Mouse (Mus musculus) heart, embryonic 15.5 days (tissue): Measurements from ENCODE around the gene Marveld1. TPM values are rescaled to one million over a fixed set of nuclear protein-coding genes. Genes with fewer than 3 reads are reported as not detected.

Experiments
- ATAC-seq: fragments of 200-750 bp; cut with Nextera tagmentation; replicated peaks from 2 replicates; pipeline ENCODE4 v1.8.0; 2017; ENCODE audit warnings: low read depth, moderate TSS enrichment; ENCODE audit not compliant: insufficient number of reproducible peaks, insufficient read depth, low FRiP score
- H3K27ac ChIP-seq: fragments of 300-500 bp; sonication (generic); 2 replicates; pipeline ENCODE4 v1.5.1; 2015; ENCODE audit warnings: mild to moderate bottlenecking, inconsistent platforms
- H3K27me3 ChIP-seq: fragments of 300-500 bp; sonication (generic); 2 replicates; pipeline ENCODE4 v1.6.1; 2015; ENCODE audit warnings: inconsistent platforms
- H3K36me3 ChIP-seq: fragments of 300-500 bp; sonication (generic); 2 replicates; pipeline ENCODE4 v1.6.1; 2015; ENCODE audit warnings: mild to moderate bottlenecking, inconsistent platforms
- H3K4me1 ChIP-seq: fragments of 300-500 bp; sonication (generic); replicated peaks from 2 replicates; pipeline ENCODE4 v1.6.1; 2015; ENCODE audit warnings: inconsistent platforms
- H3K4me2 ChIP-seq: fragments of 300-500 bp; sonication (generic); 2 replicates; pipeline ENCODE4 v1.6.1; 2015; ENCODE audit warnings: inconsistent platforms, mild to moderate bottlenecking, moderate library complexity
- H3K4me3 ChIP-seq: fragments of 300-500 bp; sonication (generic); 2 replicates; pipeline ENCODE4 v1.5.1; 2015; ENCODE audit warnings: mild to moderate bottlenecking, inconsistent platforms
- H3K9ac ChIP-seq: fragments of 300-500 bp; sonication (generic); 2 replicates; pipeline ENCODE4 v1.6.1; 2015; ENCODE audit warnings: mild to moderate bottlenecking, inconsistent platforms
- H3K9me3 ChIP-seq: fragments of 300-500 bp; sonication (generic); replicated peaks from 2 replicates; pipeline ENCODE4 v1.6.1; 2016; ENCODE audit warnings: inconsistent platforms
- WGBS: fragments of 180-500 bp; shearing (Covaris S2); methylation state at CpG from one replicate; pipeline ENCODE4 v1.1.7; 2015; ENCODE audit warnings: mixed read lengths; 5-methylcytosine and 5-hydroxymethylcytosine counted together
- polyA plus RNA-seq: library from polyadenylated mRNA; unstranded; fragments of >200 nt; fragmentation: Nextera tagmentation; extraction: Ambion mirVana; gene quantifications from 2 replicates; pipeline ENCODE4 v1.2.1, GENCODE M21; 2015

Gene Marveld1
- polyA plus RNA-seq, 1 experiment from 2014 or later: 15.8 TPM

DNA sequence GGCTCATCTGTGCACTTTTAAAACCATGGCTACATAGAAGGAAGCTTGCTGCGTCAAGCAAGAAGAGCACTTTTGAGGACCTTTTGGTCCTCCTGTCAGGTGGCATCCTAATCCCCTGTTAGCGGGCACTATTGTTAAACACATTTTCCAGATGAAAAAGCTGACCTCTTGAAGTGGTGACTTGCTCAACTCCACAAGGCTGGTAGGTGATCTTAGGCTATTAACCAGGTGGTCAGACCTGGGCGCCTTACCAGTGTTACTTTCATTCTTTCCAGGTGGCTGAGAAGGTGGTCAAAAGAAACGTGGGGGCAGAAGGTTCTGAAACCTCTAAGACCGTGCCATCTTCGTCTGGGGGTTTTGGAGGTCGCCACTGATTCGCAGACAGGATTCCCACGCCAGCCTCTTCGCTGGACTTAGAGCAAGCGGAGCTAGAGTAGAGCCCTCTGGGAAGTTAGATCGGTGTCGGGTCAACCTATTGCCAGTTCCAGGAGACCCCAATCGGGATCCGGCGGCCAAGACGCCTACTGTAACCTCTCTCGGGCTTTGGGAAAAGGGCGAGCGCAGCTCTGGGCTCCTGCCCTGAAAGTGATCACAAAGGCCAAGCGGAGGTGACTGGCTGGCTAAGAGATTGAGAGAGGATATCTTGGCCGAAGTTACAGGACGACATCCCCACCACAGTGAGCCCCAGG is 19.0 kb upstream of the Marveld1 start:
- ATAC-seq: no peak
- H3K27ac ChIP-seq: peak overlapping the region; percentile 92
- peak overlapping the region; percentile 75 for H3K4me3 ChIP-seq
- peaks cover 10% of the 10 kb centered on the region; the same call in 1 of the 2 replicates for H3K36me3 ChIP-seq
- WGBS: 6% methylated on average over 23 of the region's 23 CpGs
- peak overlapping the region; percentile 85 for H3K9ac ChIP-seq
- H3K4me2 ChIP-seq: peak overlapping the region; percentile 95
- no peaks in the 10 kb centered on the region for H3K27me3 ChIP-seq
- H3K9me3 ChIP-seq: no peaks in the 10 kb centered on the region
- H3K4me1 ChIP-seq: peaks cover 42% of the 10 kb centered on the region

DNA sequence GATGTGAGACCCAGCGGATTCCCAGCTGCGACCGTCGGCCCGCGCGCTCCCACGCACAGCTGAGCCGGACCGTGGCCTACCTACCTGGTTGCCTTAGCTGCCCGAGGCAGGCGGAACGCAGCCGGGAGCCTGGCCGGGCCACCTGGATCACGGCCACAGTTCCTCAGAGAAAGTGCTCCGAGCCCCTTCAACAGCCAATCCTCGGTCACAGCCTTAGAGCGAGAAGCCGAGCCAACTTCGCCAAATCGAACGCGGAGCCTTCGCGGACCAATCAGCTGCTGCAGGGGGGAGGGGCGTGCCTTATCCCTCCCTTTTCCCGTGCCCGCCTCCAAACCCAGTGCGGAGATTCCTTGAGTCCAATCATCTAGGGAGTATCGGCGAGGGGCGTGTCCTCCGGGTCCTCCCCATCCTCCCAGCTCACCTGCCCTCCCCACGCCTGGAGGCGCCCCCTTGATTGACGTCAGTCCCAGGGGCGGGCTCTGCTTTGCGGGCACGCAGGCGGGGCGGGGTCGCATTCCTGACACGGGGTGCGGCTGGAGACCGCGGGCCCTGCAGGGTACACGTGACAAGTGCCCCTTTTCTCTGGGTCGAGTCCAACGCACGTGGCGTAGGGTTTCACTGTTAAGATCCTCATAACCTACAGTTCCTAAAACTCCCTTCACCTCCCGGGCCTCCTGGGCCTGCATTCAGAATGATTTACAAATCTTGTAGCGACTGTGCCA is 18.3 kb upstream of the Marveld1 start, which contains the start of gene Avpi1:
Avpi1 (minus strand) TSS at position 273 of the 722 bp plus-strand sequence.
- Histone ChIP-seq H3K27me3 (no peaks in the 10 kb centered on the region), H3K9me3 (no peaks in the 10 kb centered on the region), H3K4me1 (peaks cover 42% of the 10 kb centered on the region), H3K36me3 (peaks cover 3% of the 10 kb centered on the region; the same call in 1 of the 2 replicates), H3K4me2 (peak within 1 kb of the TSS; percentile 95), H3K27ac (peak within 1 kb of the TSS; percentile 92), H3K9ac (peak within 1 kb of the TSS; percentile 85), H3K4me3 (peak within 1 kb of the TSS; percentile 75)
- under 1% methylated on average over 54 of the region's 54 CpGs for WGBS
- peak; percentile 97 for ATAC-seq

DNA sequence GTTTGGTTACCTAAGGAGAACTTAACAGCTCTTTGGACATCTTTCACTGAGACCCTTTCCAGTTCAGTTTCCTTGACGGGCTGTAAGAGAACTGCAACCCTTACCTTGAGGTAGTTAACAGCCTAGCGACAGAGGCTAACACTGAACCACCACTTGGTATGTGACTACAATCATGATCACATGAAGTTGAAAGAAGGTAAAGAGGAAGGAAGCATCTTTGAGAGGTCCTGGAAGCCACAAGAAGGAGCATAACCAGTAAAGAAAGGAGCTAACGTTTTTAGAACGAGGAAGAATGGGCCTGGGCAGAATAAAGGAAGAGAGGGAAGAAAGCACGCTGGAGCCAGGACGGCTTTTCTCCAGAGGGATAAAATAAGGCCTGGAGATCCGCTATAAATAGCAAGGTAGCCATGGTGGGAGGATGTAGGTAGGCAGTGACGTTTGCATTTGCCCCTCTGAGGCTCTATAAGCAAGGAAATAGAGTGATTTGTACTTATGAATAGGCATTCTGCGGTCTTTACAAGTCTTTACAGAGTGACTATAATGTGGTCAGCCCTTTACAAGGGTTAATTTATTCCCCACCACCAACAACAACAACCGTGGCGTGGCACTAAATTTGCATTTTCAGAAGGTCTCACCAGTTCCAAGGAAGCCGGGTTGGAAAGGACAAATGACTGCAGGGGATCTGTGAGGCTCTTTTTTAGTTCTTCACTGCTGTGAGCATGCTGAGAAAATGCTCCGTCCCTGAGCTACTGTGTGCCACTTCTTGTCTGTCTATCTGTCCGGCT is 17.5 kb upstream of the Marveld1 start:
- no peak overlapping the region for H3K9ac ChIP-seq
- peaks cover 40% of the 10 kb centered on the region for H3K4me1 ChIP-seq
- H3K4me2 ChIP-seq: peak overlapping the region; percentile 95
- peak overlapping the region; percentile 92 for H3K27ac ChIP-seq
- H3K27me3 ChIP-seq: no peaks in the 10 kb centered on the region
- no peak for ATAC-seq
- no peaks in the 10 kb centered on the region for H3K36me3 ChIP-seq
- no peaks in the 10 kb centered on the region for H3K9me3 ChIP-seq
- WGBS: 33% methylated on average over 14 of the region's 14 CpGs
- H3K4me3 ChIP-seq: peak overlapping the region; percentile 75

DNA sequence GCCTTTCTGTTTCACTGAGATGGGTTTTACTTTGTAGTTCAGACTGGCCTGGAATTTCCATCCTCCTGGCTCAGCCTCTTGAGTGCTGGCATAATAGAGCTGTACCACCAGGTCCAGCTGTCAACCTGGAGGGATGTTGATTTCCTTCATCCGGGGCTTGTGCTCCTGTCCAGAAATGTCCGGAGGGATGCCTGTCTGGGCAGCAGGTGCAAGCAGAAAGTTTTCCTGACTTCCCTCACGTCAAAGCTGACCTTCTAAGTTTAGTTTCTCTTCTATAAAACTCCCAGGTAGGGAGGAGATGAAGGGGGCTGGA is 16.9 kb upstream of the Marveld1 start:
- Histone ChIP-seq H3K27me3 (no peaks in the 10 kb centered on the region), H3K9me3 (no peaks in the 10 kb centered on the region), H3K4me3 (no peak overlapping the region), H3K4me1 (peaks cover 37% of the 10 kb centered on the region), H3K9ac (no peak overlapping the region), H3K27ac (peak overlapping the region; percentile 92), H3K4me2 (peak overlapping the region; percentile 95; the same call in 1 of the 2 replicates), H3K36me3 (no peaks in the 10 kb centered on the region)
- no peak for ATAC-seq
- WGBS: 67% methylated on average over 3 of the region's 3 CpGs

DNA sequence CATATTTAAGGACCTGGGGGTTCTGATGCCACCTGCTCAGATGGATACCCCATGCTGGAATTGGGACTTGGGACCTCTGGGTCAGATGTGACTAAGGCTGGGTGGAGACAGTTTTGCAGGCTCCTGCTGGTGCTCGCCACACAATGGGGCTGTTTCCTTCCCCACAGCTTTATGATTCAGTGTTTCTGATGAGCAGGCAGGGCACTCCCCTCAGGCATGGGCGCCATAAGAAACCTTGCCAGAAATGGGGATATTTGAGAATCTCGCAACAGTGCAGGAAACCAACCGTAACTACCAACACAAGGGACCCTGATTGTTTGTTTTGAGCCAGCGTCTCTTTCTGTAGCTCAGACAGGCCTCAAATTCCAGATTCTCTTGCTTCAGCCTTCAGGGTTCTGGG is 16.1 kb upstream of the Marveld1 start:
- no peak overlapping the region for H3K4me3 ChIP-seq
- peaks cover 31% of the 10 kb centered on the region for H3K4me1 ChIP-seq
- H3K9ac ChIP-seq: no peak overlapping the region
- H3K9me3 ChIP-seq: no peaks in the 10 kb centered on the region
- H3K36me3 ChIP-seq: no peaks in the 10 kb centered on the region
- H3K4me2 ChIP-seq: no peak overlapping the region
- WGBS: 74% methylated on average over 5 of the region's 5 CpGs
- H3K27ac ChIP-seq: no peak overlapping the region
- ATAC-seq: no peak
- H3K27me3 ChIP-seq: no peaks in the 10 kb centered on the region

DNA sequence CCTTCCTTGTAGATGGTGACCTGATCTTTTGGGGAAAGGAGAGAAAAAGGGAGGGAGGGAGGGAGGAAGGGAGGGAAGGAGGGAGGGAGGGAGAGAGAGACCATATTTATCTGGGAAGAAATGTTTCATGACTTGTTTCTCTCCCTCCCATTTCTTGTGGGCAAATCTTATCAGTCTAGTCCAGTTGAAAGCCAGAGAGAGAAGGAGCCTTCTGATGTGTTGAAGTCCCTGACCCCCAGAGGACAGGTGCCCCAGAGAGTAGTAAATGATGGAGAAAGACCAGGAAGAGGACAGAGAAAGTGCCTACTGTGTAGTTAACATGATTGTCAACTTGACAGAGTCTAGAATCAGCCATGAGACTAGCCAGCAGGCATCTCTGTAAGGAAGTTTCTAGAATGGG is 12.1 kb upstream of the Marveld1 start:
- no peak overlapping the region for H3K4me3 ChIP-seq
- no peak overlapping the region for H3K9ac ChIP-seq
- H3K9me3 ChIP-seq: no peaks in the 10 kb centered on the region
- H3K27ac ChIP-seq: no peak overlapping the region
- H3K4me1 ChIP-seq: peaks cover 3% of the 10 kb centered on the region
- no peaks in the 10 kb centered on the region for H3K27me3 ChIP-seq
- no peaks in the 10 kb centered on the region for H3K36me3 ChIP-seq
- ATAC-seq: no peak
- no peak overlapping the region for H3K4me2 ChIP-seq

DNA sequence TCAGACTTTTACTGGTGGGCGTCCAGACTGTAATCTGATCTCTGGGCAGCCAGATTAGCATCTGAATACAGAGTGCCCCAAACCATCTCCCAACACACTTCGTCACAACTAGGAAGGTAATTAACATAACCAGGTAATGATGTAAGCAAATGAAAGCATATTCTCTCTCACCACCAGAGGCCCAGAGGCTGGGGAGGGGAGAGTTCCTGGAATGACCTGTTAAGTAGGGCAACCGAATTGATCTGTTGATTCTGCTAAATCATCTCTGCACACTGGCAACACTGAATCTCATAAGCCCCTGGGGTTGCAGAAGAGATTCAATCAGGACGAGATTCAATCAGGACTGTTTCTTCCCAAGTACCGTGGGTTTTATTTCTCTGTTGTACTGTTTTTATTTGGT is 11.1 kb upstream of the Marveld1 start:
- H3K27ac ChIP-seq: no peak overlapping the region
- H3K27me3 ChIP-seq: no peaks in the 10 kb centered on the region
- H3K4me3 ChIP-seq: no peak overlapping the region
- H3K4me2 ChIP-seq: no peak overlapping the region
- no peak for ATAC-seq
- H3K4me1 ChIP-seq: no peaks in the 10 kb centered on the region
- no peaks in the 10 kb centered on the region for H3K9me3 ChIP-seq
- no peaks in the 10 kb centered on the region for H3K36me3 ChIP-seq
- 46% methylated on average over 5 of the region's 5 CpGs for WGBS
- H3K9ac ChIP-seq: no peak overlapping the region

DNA sequence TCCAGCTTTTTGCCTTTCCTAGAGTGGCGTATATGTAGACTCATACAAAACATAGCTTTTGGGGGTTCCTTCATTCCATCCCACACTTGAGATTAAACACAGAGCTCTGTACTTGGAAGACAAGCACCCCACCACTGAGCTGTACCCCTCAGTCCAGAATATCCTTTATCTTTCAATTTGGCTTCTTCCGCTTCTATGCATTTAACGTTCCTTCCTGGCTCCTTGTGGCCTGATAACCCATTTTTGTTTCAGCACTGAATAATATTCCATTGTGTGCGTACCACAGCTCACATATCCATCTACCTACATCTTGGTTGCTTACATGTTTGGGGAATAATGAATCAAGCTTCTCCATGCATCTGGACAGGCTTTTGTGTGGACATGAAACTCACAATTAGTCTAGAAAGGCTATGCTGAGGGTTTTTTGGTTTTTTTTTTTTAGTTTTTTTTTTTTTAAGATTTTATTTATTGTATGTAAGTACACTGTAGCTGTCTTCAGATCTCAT is 10.0 kb upstream of the Marveld1 start:
- Histone ChIP-seq H3K4me1 (no peaks in the 10 kb centered on the region), H3K27me3 (no peaks in the 10 kb centered on the region), H3K9ac (no peak overlapping the region), H3K27ac (no peak overlapping the region), H3K4me3 (no peak overlapping the region), H3K9me3 (no peaks in the 10 kb centered on the region), H3K4me2 (no peak overlapping the region), H3K36me3 (no peaks in the 10 kb centered on the region)
- WGBS: 90% methylated on average over 4 of the region's 4 CpGs
- ATAC-seq: no peak

DNA sequence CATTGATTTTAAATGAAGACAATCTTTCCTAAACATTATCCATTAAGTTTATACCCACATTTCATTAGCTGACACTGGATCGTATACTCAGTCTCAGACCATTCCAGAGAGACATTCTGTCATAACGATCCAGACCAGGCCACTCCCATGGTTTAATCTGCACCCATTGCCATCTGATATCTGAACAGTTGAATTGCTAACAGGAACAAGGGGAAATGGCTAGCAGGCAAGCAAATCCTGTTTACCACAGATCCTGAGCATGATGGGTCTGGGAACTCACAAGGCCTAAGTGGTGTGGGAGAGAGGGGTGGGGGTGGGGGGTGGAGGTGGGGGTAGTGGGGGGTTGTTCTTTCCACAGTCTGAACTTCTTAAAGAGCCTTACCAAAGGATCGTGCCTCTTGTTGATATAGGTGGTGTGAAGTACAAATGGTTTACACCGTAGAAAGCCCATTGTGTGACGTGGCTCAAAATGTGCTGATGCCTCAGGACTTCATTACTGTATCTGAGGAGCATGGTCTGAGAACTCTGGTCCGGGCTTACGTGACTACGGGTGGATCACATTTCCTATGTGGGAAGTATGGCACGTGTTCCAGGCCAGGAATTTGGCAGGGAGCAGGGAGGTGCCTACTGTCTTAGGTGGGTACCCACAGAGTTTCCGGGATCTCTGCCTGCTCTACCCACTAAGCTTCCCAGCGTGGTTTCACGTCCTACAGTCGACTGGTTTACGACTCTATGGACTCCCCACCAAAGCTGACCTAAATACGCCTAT is 8.5 kb upstream of the Marveld1 start:
- no peak for ATAC-seq
- no peak overlapping the region for H3K4me2 ChIP-seq
- H3K4me3 ChIP-seq: no peak overlapping the region
- no peak overlapping the region for H3K27ac ChIP-seq
- no peaks in the 10 kb centered on the region for H3K27me3 ChIP-seq
- 81% methylated on average over 15 of the region's 15 CpGs for WGBS
- no peak overlapping the region for H3K9ac ChIP-seq
- no peaks in the 10 kb centered on the region for H3K4me1 ChIP-seq
- H3K9me3 ChIP-seq: no peaks in the 10 kb centered on the region
- no peaks in the 10 kb centered on the region for H3K36me3 ChIP-seq

DNA sequence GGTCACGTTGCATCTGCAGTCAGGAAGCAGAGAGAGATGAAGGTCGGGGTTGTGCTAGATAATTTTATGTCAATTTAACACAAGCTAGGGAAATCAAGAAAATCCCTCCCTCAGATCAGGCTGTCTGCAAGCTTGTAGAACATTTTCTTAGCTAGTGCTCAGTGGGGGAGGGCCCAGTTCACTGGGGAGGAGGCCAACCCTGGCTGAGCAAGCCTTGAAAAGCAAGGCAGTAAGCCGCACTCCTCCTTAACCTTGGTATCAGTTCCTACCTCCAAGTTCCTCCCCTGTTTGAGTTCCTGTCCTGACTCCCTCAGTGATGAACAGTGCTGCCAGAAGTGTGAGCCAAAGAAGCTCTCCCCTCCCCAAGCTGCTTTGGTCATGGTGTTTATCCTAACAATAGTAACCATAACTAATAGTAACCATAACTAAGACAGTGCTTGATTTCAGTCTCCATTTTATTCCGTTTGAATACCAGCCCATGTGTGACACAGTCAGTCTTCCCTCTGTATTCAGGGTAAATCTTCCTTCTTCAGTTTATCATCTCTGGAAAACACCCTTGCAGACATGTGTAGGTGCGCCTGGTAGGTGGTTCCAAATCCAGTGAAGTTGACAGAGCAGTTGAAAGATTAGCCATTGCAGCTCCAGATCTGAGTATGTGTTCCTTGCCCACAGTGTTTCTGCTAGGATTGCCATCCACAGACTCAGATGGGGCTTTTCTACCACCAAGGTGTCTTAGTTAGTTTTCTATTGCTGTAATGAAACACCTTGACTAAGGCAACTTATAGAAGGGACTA is 7.3 kb upstream of the Marveld1 start:
- ATAC-seq: no peak
- Histone ChIP-seq H3K4me3 (no peak overlapping the region), H3K9ac (no peak overlapping the region), H3K9me3 (no peaks in the 10 kb centered on the region), H3K36me3 (no peaks in the 10 kb centered on the region), H3K4me2 (no peak overlapping the region), H3K27me3 (no peaks in the 10 kb centered on the region), H3K4me1 (peaks cover 6% of the 10 kb centered on the region), H3K27ac (no peak overlapping the region)
- WGBS: 68% methylated on average over 5 of the region's 5 CpGs
